Mouse (Mus musculus) hindbrain, embryonic 10.5 days (tissue): Measurements from ENCODE around the gene Ywhab. TPM values are rescaled to one million over a fixed set of nuclear protein-coding genes. Genes with fewer than 3 reads are reported as not detected.

Source experiments
- DNase-seq: peaks from one replicate; pipeline ENCODE4 v3.0.0-alpha.2; 2017; ENCODE audit warnings: low spot score
- H3K27ac ChIP-seq: fragments of 300-500 bp; sonication (generic); 2 replicates; pipeline ENCODE4 v1.5.1; 2016; ENCODE audit warnings: mild to moderate bottlenecking, moderate library complexity
- H3K27me3 ChIP-seq: fragments of 300-500 bp; sonication (generic); 2 replicates; pipeline ENCODE4 v1.6.1; 2016; ENCODE audit warnings: mild to moderate bottlenecking; ENCODE audit not compliant: poor library complexity, insufficient read depth, severe bottlenecking
- H3K36me3 ChIP-seq: fragments of 300-500 bp; sonication (generic); 2 replicates; pipeline ENCODE4 v1.6.1; 2016; ENCODE audit warnings: mild to moderate bottlenecking, moderate library complexity
- H3K4me1 ChIP-seq: fragments of 300-500 bp; sonication (generic); replicated peaks from 2 replicates; pipeline ENCODE4 v1.6.1; 2016; ENCODE audit warnings: mild to moderate bottlenecking
- H3K4me3 ChIP-seq: fragments of 300-500 bp; sonication (generic); 2 replicates; pipeline ENCODE4 v1.5.1; 2016; ENCODE audit warnings: mild to moderate bottlenecking, moderate library complexity
- H3K9me3 ChIP-seq: fragments of 300-500 bp; sonication (generic); 2 replicates; pipeline ENCODE4 v1.6.1; 2016; ENCODE audit warnings: mild to moderate bottlenecking, moderate library complexity
- WGBS: fragments of 180-500 bp; shearing (Covaris S2); methylation state at CpG from one replicate; pipeline ENCODE4 v1.1.7; 2016; 5-methylcytosine and 5-hydroxymethylcytosine counted together
- polyA plus RNA-seq: library from polyadenylated mRNA; unstranded; fragments of >200 nt; fragmentation: Nextera tagmentation; extraction: Ambion mirVana; gene quantifications from 2 replicates; pipeline ENCODE4 v1.2.1, GENCODE M21; 2016

Gene Ywhab
- polyA plus RNA-seq, 1 experiment from 2014 or later: 294 TPM

DNA sequence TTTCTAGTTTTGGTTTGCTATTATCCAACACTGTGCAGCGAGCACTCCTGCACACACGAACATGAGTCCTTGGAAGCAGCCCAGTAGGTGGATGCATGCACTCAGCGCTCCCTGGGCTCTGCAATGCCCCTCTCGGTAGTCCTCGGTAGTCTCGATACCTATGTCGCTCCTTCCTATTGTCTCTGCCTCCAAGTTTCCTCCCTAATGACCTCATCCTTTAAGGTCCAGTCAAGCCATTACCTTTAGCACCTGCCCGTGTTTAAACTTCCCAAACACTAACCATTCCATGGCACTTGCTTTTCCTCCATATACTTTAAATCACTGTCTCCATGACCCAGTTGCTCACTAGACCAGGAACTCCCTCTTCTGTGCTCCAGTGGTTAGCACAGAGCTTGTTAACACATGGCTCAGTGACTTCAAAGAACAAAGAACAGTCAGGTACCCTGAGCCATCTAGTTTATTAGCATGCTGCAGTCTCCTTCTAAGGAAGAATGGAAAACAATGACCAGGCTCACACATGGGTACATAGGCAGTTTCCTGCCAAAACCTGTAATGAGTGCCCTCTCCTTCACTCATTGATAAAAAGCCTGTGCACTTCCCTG lies 65.0 kb downstream of the Ywhab start:
- Histone ChIP-seq H3K36me3 (peaks cover 98% of the 10 kb centered on the region), H3K4me3 (no peak overlapping the region), H3K4me1 (no peaks in the 10 kb centered on the region), H3K27me3 (no peaks in the 10 kb centered on the region), H3K27ac (no peak overlapping the region), H3K9me3 (no peaks in the 10 kb centered on the region)
- 95% methylated on average over 8 of the region's 8 CpGs for WGBS
- no peak for DNase-seq

Other genes starting within 250 kb of the Ywhab start
- 7.2 and 8.1 TPM in 2 replicates for gene Ada, start 244.7 kb upstream of the Ywhab start, polyA plus RNA-seq
- gene Ccn5, start 174.1 kb upstream of the Ywhab start, polyA plus RNA-seq: 0.15 and 0.43 TPM in 2 replicates
- not detected in 2 replicates for gene Kcnk15, start 141.3 kb upstream of the Ywhab start, polyA plus RNA-seq
- gene Rims4, start 76.3 kb upstream of the Ywhab start, polyA plus RNA-seq: 1.2 and 1.6 TPM in 2 replicates
- 1.2 and 1.6 TPM in 2 replicates for gene Pabpc1l, start 30.5 kb downstream of the Ywhab start, polyA plus RNA-seq
- 30.8 and 36.8 TPM in 2 replicates for gene Stk4, start 75.4 kb downstream of the Ywhab start, polyA plus RNA-seq
- 58.3 and 64.3 TPM in 2 replicates for gene Tomm34, start 76.2 kb downstream of the Ywhab start, polyA plus RNA-seq
- gene Kcns1, start 176.2 kb downstream of the Ywhab start, polyA plus RNA-seq: not detected in 2 replicates
- gene Wfdc5, start 187.8 kb downstream of the Ywhab start, polyA plus RNA-seq: not detected in 2 replicates
- not detected in 2 replicates for gene Wfdc12, start 195.6 kb downstream of the Ywhab start, polyA plus RNA-seq
- gene Wfdc15a, start 205.2 kb downstream of the Ywhab start, polyA plus RNA-seq: not detected in 2 replicates
- gene Wfdc15b, start 226.7 kb downstream of the Ywhab start, polyA plus RNA-seq: not detected in 2 replicates
- not detected in 2 replicates for gene Svs2, start 243.5 kb downstream of the Ywhab start, polyA plus RNA-seq